Mouse (Mus musculus): ENCODE measurements around the gene Gdf10.

The Gdf10 gene

DNA sequence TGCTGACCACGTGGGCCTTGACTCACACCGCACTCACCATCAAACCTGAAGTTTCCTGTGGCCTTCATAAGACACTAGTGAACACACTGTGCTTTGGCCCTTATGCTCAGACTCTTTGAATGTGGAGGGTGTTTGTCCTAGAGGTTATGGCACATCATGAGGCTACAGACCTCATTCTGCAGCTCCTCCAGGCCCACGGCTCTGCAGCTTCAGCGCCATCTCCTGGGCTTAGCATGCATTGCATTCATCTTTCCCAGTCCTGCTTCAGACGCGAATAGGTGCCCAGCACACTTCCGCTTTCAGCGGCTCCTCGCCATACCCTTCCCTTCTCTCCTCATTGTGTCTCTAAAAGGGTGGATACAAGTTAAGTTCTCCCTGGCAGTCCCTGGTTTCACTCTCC lies 15.7 kb downstream of the Gdf10 start:
- in situ Hi-C loops (cut with MboI), result no loop called here

DNA sequence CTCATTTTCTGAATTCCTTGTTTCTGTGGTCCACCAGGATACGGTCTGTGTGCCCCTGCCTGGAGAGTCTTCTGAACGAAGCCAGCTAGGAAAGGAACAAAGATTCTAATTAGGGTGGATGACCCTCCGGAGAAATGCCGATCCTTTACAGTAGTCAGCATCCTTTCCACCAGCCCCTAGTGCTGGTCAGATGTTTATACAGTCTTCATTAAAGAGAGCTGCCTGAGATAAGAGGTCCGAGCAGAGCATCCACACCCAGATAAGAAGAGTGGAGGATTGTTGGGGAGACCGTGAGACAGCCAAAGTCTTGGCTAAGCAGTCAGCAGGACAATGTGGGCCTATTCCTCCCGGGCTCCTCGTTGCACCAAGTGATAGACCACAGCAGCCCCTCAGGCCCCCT lies 17.4 kb downstream of the Gdf10 start, which contains the start of gene Gdf2:
Gene Gdf2, plus strand, starts transcription at position 301 of the 400 bp plus-strand sequence.
- in situ Hi-C loops (cut with MboI), result no loop called here

DNA sequence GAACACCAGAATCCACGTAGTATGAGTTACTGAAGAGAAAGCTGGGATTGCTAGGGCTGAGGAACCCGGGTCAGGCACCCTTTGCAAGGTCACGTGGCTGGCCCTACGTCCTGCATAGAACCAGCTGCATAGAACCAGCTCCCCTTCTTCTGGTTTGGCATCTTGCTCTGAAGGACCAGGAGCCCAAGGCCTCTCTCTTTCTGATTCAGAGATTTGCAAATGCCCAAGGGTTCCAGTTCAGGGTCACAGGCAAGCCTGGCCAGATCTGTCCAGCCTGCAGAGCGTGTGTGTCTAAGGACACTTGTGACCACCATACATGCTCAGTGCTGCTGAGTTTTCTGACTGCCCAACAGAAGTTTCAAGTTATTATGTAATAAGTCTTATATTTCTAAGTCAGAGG lies 18.8 kb downstream of the Gdf10 start:
- in situ Hi-C loops (cut with MboI), result no loop called here

DNA sequence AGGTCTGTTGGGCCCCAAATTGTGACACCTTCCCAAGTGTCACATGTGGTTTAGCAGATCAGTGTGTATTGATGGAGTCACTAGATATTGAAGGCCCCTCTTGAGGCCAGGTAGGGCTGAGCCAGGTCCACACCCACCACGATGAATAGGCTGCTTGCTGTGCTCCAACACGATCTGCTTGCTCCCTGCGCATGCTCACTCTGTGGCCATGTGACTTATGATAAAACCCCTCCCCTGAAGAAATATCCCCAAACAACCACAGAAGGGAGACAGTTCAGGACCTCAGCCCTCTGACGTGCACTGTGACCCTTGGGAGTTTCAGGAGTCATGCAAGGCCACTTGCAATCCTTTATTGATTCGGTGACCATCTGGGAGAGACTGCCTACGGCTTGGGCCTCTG lies 22.7 kb downstream of the Gdf10 start:
- in situ Hi-C loops (cut with MboI), result no loop called here

DNA sequence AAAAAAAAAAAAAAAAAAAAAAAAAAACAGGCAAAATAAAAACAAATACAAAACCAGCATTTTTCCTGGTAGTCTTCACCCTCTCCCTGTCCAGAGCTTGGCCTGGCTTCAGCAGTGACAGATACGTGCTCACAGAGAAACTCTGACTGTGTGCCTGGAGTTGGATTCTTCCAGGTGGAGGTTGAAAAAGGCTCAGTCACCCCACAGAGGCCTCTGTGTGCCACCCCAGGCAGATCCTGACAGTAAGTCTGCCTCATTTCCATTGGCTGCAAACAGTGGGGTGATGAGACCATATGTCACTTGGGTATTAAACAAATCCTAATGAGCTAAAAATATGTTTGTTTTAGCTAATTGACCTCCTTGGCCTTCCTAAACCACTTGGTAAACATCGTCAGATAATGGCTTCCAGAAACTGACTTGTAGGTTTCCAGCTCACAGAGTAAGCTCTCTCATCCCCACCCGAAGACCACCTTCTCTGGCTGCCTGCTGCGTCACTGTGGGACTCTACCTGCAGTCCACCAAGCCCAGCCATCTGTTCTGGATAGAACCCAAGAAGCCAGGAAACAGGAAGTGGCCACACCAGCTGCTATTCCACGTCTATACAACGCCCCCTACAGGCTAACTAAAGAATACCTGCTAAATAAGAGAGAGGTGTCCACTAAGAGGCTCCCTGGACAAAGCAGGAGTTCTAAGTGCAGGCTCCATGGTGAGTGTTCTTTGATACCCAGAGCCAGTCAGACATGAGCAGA lies 29.0 kb downstream of the Gdf10 start:
- in situ Hi-C loops (cut with MboI), result no loop called here

DNA sequence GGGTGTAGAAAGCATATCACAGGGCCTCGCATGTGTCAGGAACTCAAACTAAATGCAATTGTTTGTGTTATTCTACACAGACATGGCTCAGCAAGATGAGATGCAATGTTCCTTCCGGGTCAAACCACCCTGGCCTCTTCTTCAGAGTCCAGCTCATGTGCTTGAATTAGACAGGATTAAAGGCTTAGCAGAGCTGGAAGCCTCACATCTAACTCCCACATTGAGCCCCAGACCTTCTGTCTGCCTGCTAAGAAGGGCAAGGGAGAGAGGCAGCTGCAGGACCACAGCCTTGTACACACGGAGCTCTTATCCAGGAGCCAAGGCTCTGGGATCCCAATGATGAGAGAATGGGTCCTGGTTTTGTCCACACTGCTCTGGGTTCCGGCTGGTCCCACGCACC lies 30.4 kb downstream of the Gdf10 start, which contains the start of gene Rbp3:
Gene Rbp3, plus strand, starts transcription at position 243 of the 400 bp plus-strand sequence.
- in situ Hi-C loops (cut with MboI), result no loop called here

DNA sequence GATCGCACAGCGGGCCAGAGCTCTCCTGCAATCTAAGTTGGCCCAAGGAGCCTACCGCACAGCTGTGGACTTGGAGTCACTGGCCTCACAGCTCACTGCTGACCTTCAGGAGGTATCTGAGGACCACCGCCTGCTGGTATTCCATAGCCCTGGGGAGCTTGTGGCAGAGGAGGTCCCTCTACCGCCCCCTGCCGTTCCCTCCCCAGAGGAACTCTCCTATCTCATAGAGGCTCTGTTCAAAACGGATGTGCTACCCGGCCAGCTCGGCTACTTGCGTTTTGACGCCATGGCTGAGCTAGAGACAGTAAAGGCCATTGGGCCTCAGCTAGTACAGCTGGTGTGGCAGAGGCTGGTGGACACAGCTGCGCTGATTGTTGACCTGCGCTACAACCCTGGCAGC lies 32.7 kb downstream of the Gdf10 start:
- in situ Hi-C loops (cut with MboI), result no loop called here

DNA sequence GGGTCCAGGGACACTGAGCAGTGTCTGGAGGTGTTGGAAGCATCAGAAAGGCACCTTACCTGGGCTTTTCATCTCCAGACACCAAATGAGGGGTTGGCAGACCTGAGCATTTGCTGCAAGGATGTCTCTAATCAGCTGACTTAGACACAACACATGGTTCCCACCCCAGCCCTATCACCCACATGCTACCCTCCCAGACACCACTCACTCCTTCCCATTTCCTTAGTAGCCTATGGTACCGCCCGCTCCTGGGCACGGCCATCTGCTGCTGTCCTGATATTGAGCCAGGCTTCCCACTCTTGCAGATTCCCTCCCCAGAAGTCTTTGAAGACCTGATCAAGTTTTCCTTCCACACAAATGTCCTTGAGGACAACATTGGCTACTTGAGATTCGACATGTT lies 34.8 kb downstream of the Gdf10 start:
- in situ Hi-C loops (cut with MboI), result no loop called here

DNA sequence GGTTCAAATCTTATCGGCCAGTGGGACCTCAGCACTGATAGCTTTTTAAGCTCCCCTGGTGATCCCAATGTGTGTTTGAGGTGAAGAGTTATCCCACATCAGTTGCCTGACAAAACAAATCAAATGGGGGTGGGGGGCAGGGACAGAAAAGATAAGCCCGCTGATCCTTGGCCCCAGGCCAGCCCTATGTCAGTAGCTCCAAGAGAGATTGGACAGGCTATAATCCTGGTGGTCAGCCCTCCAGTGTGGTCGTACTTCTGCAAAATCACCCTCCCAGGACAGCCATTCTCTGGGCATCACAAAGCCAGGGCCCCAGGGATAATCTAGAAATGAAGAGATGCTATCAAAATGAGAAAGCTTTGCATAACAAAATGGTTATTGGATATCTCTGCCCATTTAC lies 35.5 kb downstream of the Gdf10 start:
- in situ Hi-C loops (cut with MboI), result no loop called here

DNA sequence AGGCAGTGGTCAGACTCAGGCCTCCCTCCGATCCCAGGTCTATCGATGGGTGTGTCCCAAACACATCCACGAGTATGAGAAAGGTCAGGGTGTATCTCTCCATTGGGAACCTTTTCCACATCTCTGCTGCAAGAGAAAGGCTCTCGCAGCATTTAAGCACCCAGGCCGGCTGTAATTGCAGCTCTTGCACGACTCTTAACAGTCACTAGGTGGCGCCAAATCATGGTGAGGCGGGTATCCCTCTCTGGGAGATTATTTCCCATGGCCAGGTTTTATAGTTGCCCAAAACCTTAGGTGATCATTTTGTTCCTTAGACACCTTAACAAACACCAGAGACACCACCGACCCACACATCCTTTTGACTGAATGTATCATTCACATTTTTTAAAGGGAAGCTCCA lies 36.0 kb downstream of the Gdf10 start:
- in situ Hi-C loops (cut with MboI), result no loop called here

DNA sequence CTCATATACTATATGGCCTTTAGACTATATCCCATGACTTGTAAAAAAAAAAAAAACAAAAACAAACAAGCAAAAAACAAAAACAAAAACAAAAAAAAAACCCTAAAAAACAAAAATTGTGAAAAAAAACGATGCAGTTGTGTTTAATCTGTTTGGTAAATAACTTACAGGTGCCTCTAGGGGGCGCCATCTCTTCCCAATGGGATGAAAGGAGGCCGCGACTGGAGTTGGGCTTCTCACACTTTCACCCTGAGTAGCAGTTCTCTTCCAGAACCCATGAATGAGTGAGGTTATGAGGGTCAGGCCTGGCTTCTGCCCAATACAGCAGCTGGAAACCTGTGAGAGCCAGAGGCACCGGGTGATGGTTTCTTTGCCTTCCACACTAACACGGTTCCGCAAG lies 42.3 kb downstream of the Gdf10 start:
- in situ Hi-C loops (cut with MboI), result no loop called here

DNA sequence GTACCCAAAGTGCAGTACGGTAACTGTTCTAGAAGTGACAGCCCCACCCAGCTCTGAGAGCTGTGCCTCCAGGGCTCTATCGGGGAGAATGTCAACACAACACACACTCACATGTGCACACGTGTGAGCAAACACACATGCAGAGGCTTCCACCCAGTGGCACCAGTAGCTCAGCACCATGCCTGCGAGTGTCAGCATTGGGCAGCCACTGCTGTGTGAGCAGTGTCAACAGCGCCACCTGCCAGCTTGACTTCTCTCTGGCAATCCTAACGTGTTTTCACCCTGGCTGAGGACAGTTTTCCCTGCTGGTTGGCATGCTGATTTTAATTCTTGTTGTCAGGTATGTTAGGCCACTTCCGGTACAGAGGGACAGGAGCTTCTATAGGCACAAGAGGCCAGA lies 49.3 kb downstream of the Gdf10 start:
- in situ Hi-C loops (cut with MboI), result no loop called here

DNA sequence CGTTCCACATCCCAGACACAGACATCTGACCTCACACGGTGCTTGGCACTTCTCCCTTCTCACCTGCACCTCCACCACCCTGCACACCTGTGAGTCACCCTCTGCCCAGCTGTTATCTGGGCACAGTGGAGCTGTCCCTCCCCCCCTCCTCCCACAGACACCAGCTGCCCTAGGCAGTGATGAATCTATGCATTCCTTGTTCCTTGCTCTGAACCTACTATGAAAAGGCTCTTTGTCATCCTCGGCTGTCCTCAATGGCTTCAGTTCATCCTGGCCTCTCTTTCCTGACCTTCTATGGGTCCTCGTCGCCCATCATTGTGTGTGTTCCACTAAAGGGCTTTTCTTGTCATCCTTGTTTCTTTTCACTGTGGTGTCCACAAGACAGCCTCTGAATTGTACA lies 51.4 kb downstream of the Gdf10 start:
- in situ Hi-C loops (cut with MboI), result no loop called here

DNA sequence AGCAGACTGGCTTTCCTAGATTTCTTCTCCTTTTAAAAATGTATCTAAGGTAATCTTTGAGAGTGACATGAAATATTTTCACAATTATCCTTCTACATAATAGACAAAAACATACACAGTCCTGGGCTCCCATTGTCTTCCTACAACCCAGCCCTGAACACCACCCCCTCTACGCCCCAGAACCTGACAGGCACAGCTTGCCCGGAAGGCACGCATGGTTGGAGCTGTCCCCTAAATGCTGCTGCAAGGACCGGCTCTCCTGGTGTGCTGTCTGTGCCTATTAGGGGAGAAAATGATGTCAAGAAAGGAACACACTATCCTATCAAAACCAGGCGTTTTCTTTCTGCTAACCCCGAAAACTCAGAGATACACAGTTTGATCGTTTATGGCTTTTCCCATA lies 54.4 kb downstream of the Gdf10 start:
- in situ Hi-C loops (cut with MboI), result no loop called here

DNA sequence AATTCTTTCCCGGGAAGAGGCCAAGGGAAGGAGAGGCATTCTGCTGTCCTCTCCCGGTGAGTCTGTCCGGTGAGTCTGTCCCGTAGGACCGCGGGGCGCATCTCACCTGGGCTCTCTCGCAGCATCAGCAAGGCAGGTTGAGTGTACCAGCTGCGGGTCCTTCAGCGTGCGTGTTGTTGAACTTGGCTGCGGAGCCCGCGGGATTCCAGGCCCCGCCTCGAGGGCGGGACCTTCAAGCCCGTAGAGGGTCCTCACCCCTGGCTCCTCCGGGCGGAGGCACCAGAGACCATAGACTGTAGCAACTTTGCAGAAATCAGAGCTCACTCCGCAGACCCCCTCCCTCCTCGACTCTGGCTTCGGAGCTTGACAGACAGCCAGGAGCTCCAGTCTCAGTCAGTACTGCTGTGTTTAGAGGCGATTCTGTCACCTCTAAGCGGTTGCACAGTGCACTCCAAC lies 55.2 kb downstream of the Gdf10 start, which contains the start of gene Zfp488:
Gene Zfp488, minus strand, starts transcription at position 161 of the 456 bp plus-strand sequence.
- in situ Hi-C loops (cut with MboI), result no loop called here
